Mouse (Mus musculus) midbrain, embryonic 10.5 days (tissue): ENCODE measurements around the gene Sat2. TPM values are rescaled to one million over a fixed set of nuclear protein-coding genes. Genes with fewer than 3 reads are reported as not detected.
A peak's percentile ranks its signal among the peaks of the same experiment; 100 is the strongest.

Source experiments
- DNase-seq: peaks from one replicate; pipeline ENCODE4 v3.0.0-alpha.2; 2017; ENCODE audit warnings: low spot score
- H3K27ac ChIP-seq: fragments of 300-500 bp; sonication (generic); replicated peaks from 2 replicates; pipeline ENCODE4 v1.5.1; 2016; ENCODE audit warnings: mild to moderate bottlenecking
- H3K27me3 ChIP-seq: fragments of 300-500 bp; sonication (generic); 2 replicates; pipeline ENCODE4 v1.6.1; 2016; ENCODE audit warnings: low read depth, mild to moderate bottlenecking; ENCODE audit not compliant: poor library complexity, severe bottlenecking
- H3K36me3 ChIP-seq: fragments of 300-500 bp; sonication (generic); 2 replicates; pipeline ENCODE4 v1.6.1; 2016; ENCODE audit warnings: mild to moderate bottlenecking, moderate library complexity
- H3K4me1 ChIP-seq: fragments of 300-500 bp; sonication (generic); 2 replicates; pipeline ENCODE4 v1.6.1; 2016
- H3K4me3 ChIP-seq: fragments of 300-500 bp; sonication (generic); 2 replicates; pipeline ENCODE4 v1.5.1; 2016; ENCODE audit warnings: mild to moderate bottlenecking, moderate library complexity
- H3K9me3 ChIP-seq: fragments of 300-500 bp; sonication (generic); replicated peaks from 2 replicates; pipeline ENCODE4 v1.6.1; 2016; ENCODE audit warnings: mild to moderate bottlenecking
- WGBS: fragments of 180-500 bp; shearing (Covaris S2); methylation state at CpG from one replicate; pipeline ENCODE4 v1.1.7; 2016; 5-methylcytosine and 5-hydroxymethylcytosine counted together
- polyA plus RNA-seq: library from polyadenylated mRNA; unstranded; fragments of >200 nt; fragmentation: Nextera tagmentation; extraction: Ambion mirVana; gene quantifications from 2 replicates; pipeline ENCODE4 v1.2.1, GENCODE M21; 2016

The Sat2 gene
- 16.1 and 20.6 TPM in 2 replicates for polyA plus RNA-seq

- H3K27ac ChIP-seq: peak within 1 kb of the TSS; percentile 93
- peak within 1 kb of the TSS; percentile 59 for H3K4me3 ChIP-seq
- H3K36me3 ChIP-seq: no peaks in the 10 kb centered on the region
- peaks cover 29% of the 10 kb centered on the region for H3K4me1 ChIP-seq
- H3K9me3 ChIP-seq: no peaks in the 10 kb centered on the region
- DNase-seq: peak; percentile 87
- peaks cover 10% of the 10 kb centered on the region; the same call in 1 of the 2 replicates for H3K27me3 ChIP-seq
- 2% methylated on average over 20 of the region's 20 CpGs for WGBS
Observed at GRCm38 (mm10) chr11:69621571-69622268, at the start of gene Sat2. Gene Sat2, plus strand, starts transcription at chr11:69622024.

DNA sequence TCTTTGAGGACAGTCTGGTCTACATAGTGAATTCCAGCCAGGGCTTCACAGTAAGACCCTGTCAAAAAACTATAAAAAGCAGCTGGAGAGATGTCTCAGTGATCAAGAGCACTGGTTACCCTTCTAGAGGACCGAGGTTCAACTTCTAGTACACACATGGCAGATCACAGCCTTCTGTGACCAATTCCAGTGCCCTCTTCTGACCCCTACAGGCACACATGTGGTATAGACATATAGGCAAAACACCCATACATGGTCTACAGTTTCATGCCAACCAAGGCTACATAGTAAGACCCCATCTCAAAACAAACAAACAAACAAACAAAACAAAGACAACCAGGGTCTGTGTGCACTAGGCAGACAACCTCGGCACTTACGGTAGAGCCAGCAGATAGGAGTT, 46.6 kb upstream of the Sat2 start:
- peaks cover 42% of the 10 kb centered on the region for H3K4me1 ChIP-seq
- no peak overlapping the region for H3K27ac ChIP-seq
- peaks cover 69% of the 10 kb centered on the region for H3K36me3 ChIP-seq
- WGBS: 69% methylated on average over 3 of the region's 3 CpGs
- no peaks in the 10 kb centered on the region for H3K9me3 ChIP-seq
- DNase-seq: no peak
- H3K4me3 ChIP-seq: peak overlapping the region; percentile 23; the same call in 1 of the 2 replicates
- no peaks in the 10 kb centered on the region for H3K27me3 ChIP-seq

GRCm38 (mm10) chr11:69576307-69576706, 45.5 kb upstream of the Sat2 start:
- Histone ChIP-seq H3K4me1 (peaks cover 42% of the 10 kb centered on the region), H3K4me3 (no peak overlapping the region; the same call in 1 of the 2 replicates), H3K27ac (no peak overlapping the region), H3K9me3 (no peaks in the 10 kb centered on the region), H3K27me3 (no peaks in the 10 kb centered on the region), H3K36me3 (peaks cover 58% of the 10 kb centered on the region)
- 82% methylated on average over 5 of the region's 5 CpGs for WGBS
- DNase-seq: no peak

GRCm38 (mm10) chr11:69578301-69578700, 43.5 kb upstream of the Sat2 start:
- Histone ChIP-seq H3K36me3 (peaks cover 42% of the 10 kb centered on the region), H3K4me1 (peaks cover 55% of the 10 kb centered on the region), H3K4me3 (peak overlapping the region; percentile 90), H3K27me3 (no peaks in the 10 kb centered on the region), H3K9me3 (no peaks in the 10 kb centered on the region), H3K27ac (peak overlapping the region; percentile 91)
- no peak for DNase-seq
- WGBS: 17% methylated on average over 15 of the region's 15 CpGs

- no peaks in the 10 kb centered on the region for H3K27me3 ChIP-seq
- H3K9me3 ChIP-seq: no peaks in the 10 kb centered on the region
- H3K4me3 ChIP-seq: peak overlapping the region; percentile 90
- peaks cover 55% of the 10 kb centered on the region for H3K4me1 ChIP-seq
- peaks cover 42% of the 10 kb centered on the region for H3K36me3 ChIP-seq
- H3K27ac ChIP-seq: peak overlapping the region; percentile 91
- peak; percentile 99 for DNase-seq
- WGBS: 3% methylated on average over 39 of the region's 39 CpGs
Observed at GRCm38 (mm10) chr11:69579128-69580017, 42.5 kb upstream of the Sat2 start.

DNA sequence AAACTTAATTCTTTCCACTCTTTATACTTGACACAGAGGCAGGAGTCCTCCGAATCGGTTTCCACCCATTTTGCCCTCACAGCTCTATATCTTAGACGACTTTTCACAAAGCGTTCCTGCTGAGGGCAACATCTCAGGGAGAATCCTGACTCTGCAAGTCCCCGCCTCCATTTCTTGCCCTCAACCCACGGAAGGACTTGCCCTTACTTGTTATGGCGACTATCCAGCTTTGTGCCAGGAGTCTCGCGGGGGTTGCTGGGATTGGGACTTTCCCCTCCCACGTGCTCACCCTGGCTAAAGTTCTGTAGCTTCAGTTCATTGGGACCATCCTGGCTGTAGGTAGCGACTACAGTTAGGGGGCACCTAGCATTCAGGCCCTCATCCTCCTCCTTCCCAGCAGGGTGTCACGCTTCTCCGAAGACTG, 41.7 kb upstream of the Sat2 start, which contains the start of the genes Wrap53 and Trp53:
Gene Wrap53, minus strand, starts transcription at position 165 of the 424 bp plus-strand sequence.
Gene Trp53, plus strand, starts transcription at position 269 of the 424 bp plus-strand sequence.
- Histone ChIP-seq H3K36me3 (peaks cover 41% of the 10 kb centered on the region), H3K4me1 (peaks cover 50% of the 10 kb centered on the region)

GRCm38 (mm10) chr11:69580572-69581146, 41.2 kb upstream of the Sat2 start:
- DNase-seq: no peak
- H3K27ac ChIP-seq: peak overlapping the region; percentile 91
- no peaks in the 10 kb centered on the region for H3K9me3 ChIP-seq
- WGBS: under 1% methylated on average over 25 of the region's 25 CpGs
- H3K27me3 ChIP-seq: no peaks in the 10 kb centered on the region
- H3K4me1 ChIP-seq: peaks cover 46% of the 10 kb centered on the region
- H3K4me3 ChIP-seq: peak overlapping the region; percentile 90
- H3K36me3 ChIP-seq: peaks cover 36% of the 10 kb centered on the region

More for the DNA sequence above, 41.7 kb upstream of the Sat2 start, which contains the start of the genes Wrap53 and Trp53:
- H3K9me3 ChIP-seq: no peaks in the 10 kb centered on the region
- under 1% methylated on average over 13 of the region's 13 CpGs for WGBS
- peak within 1 kb of the TSS; percentile 90 for H3K4me3 ChIP-seq
- peak within 1 kb of the TSS; percentile 91 for H3K27ac ChIP-seq
- peak; percentile 91 for DNase-seq
- no peaks in the 10 kb centered on the region for H3K27me3 ChIP-seq

GRCm38 (mm10) chr11:69581147-69581688, 40.6 kb upstream of the Sat2 start:
- no peaks in the 10 kb centered on the region for H3K27me3 ChIP-seq
- under 1% methylated on average over 36 of the region's 36 CpGs for whole genome bisulfite sequencing
- peaks cover 37% of the 10 kb centered on the region for H3K36me3 ChIP-seq
- peak overlapping the region; percentile 91 for H3K27ac ChIP-seq
- peaks cover 41% of the 10 kb centered on the region for H3K4me1 ChIP-seq
- peak; percentile 94 for DNase-seq
- H3K4me3 ChIP-seq: peak overlapping the region; percentile 90
- H3K9me3 ChIP-seq: no peaks in the 10 kb centered on the region

DNA sequence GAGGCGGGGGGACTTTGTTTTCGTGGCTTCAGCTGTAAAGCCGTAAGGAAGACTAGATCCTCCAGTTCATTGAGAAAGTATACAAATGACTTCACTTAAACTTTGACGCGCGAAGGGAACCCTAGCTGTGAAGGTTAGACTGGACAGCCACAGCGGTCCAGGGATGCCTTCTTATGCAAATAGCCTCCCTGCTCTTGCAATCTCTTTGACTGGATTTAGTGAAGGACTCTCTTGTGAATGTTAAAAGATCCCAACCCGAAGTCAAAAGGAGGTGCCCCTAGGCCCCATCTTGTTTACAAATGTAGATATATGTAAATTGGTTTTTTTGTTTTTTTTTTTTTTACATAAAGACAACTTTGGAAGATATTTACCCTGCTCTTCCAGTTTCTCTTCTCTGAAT, 40.0 kb upstream of the Sat2 start:
- Histone ChIP-seq H3K4me3 (peak overlapping the region; percentile 90), H3K4me1 (peaks cover 37% of the 10 kb centered on the region), H3K36me3 (peaks cover 41% of the 10 kb centered on the region), H3K9me3 (no peaks in the 10 kb centered on the region), H3K27me3 (no peaks in the 10 kb centered on the region), H3K27ac (peak overlapping the region; percentile 91)
- DNase-seq: no peak
- under 1% methylated on average over 8 of the region's 8 CpGs for WGBS

DNA sequence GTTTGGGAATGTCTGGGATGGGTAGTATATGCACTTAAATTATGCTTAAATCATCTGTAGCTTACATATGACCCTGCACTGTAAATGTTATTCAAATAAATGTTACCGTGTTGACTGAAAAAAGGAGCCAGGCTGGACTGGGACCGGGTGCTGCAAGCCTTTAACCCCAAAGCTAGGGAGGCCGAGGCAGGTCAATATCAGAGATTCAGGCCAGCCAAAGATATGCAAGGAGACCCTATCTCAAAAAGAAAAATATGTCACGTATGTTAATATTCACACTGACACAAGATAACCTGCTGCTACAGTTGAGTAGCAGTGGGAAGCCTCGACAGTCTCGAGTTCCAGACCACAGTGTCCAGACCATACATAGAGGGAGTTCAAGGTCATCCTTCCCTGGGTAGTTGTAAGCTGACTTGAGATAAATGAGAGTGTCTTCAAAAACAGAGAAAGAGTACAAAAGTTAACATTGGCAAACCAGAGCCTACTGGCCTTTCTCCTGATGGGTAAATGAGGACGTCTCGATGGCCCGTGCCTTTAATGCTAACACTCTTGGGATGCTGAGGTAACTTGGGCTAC, 39.5 kb upstream of the Sat2 start:
- peaks cover 32% of the 10 kb centered on the region for H3K4me1 ChIP-seq
- WGBS: 68% methylated on average over 9 of the region's 9 CpGs
- peaks cover 41% of the 10 kb centered on the region for H3K36me3 ChIP-seq
- no peaks in the 10 kb centered on the region for H3K9me3 ChIP-seq
- H3K27ac ChIP-seq: peak overlapping the region; percentile 91
- H3K27me3 ChIP-seq: no peaks in the 10 kb centered on the region
- DNase-seq: no peak
- peak overlapping the region; percentile 90 for H3K4me3 ChIP-seq

- Histone ChIP-seq H3K4me1 (peaks cover 19% of the 10 kb centered on the region), H3K27ac (no peak overlapping the region), H3K36me3 (peaks cover 54% of the 10 kb centered on the region), H3K27me3 (no peaks in the 10 kb centered on the region), H3K4me3 (no peak overlapping the region), H3K9me3 (no peaks in the 10 kb centered on the region)
- DNase-seq: no peak
- 93% methylated on average over 7 of the region's 7 CpGs for WGBS
Observed at GRCm38 (mm10) chr11:69584008-69584407, 37.8 kb upstream of the Sat2 start.

DNA sequence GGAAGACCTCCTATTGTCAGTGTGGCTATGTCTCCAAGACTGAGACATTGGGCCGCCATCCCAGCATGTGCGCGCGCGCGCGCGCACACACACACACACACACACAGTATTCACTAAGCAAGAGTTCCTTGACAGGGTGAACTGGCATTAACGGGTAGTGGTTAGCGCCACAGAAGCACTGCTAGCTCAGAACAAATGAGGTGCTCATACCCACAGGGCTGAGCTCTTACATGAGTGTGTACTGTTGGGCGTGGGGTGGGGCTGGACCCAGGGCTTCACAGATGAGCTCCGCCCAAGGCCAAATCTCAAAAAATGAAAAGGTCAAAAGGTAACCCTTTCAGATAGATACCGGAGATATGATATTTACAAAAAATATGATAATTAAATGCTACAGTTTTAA, 36.9 kb upstream of the Sat2 start:
- 97% methylated on average over 13 of the region's 13 CpGs for WGBS
- peaks cover 64% of the 10 kb centered on the region for H3K36me3 ChIP-seq

More for the DNA sequence above, 36.9 kb upstream of the Sat2 start:
- Histone ChIP-seq H3K27me3 (no peaks in the 10 kb centered on the region), H3K27ac (no peak overlapping the region), H3K9me3 (no peaks in the 10 kb centered on the region), H3K4me1 (peaks cover 14% of the 10 kb centered on the region), H3K4me3 (no peak overlapping the region)
- DNase-seq: no peak
